ENCODE assay signal across 23 mouse cellular contexts in the genomic region with DNA sequence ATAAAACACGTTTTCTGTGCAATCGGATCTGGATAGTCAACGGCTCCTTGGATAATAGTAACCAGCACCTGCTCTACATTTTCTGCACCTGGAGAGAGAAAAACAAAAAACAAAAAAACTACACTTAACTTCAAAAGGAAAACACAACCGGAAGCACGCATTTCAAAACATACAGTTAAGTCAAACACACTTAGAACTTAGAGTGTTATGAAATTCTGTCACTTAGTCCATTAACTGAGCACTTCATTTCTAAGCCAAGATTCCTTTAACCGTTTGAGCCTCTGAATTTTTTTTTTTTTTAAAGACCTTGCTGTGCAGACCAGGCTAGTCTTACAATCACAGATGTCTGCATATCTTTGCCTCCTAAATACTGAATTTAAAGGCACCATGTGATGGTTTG. TPM values are rescaled to one million over a fixed set of nuclear protein-coding genes. Genes with fewer than 3 reads are reported as not detected.
DNase-seq lines count a peak whose midpoint lies in the region; ATAC-seq and TF ChIP-seq lines count a peak whose summit lies in the region.
"Had no signal": no experiment of that assay in that cellular context is flagged by ENCODE, and none has a peak within 500 bp of the region (broad histone marks: within the 10 kb centered on the region; RNA-seq: fewer than 3 reads in every experiment).

No protein-coding gene starts in this region.

- H3K9me3 ChIP-seq in embryonic facial prominence, embryonic 14.5 days (ENCODE audit: control insufficient read depth, low read length), result no peaks in the 10 kb centered on the region
- H3K9me3 ChIP-seq in embryonic facial prominence, embryonic 10.5 days, result no peaks in the 10 kb centered on the region
- no peaks in the 10 kb centered on the region for H3K9me3 ChIP-seq in limb, embryonic 13.5 days
- no peaks in the 10 kb centered on the region for H3K9me3 ChIP-seq in limb, embryonic 10.5 days (replicated peaks)
- no peaks in the 10 kb centered on the region for H3K9me3 ChIP-seq in lung, postnatal 0 days (ENCODE audit: low read length)

- H3K27me3 ChIP-seq in embryonic facial prominence, embryonic 14.5 days (replicated peaks; ENCODE audit: control insufficient read depth, insufficient read depth, low read length), result no peaks in the 10 kb centered on the region
- H3K27me3 ChIP-seq in embryonic facial prominence, embryonic 10.5 days (replicated peaks; ENCODE audit: low read depth, poor library complexity, severe bottlenecking), result no peaks in the 10 kb centered on the region
- no peaks in the 10 kb centered on the region for H3K27me3 ChIP-seq in limb, embryonic 13.5 days
- H3K27me3 ChIP-seq in limb, embryonic 10.5 days (ENCODE audit: low read depth, poor library complexity, severe bottlenecking), result no peaks in the 10 kb centered on the region
- no peaks in the 10 kb centered on the region for H3K27me3 ChIP-seq in lung, postnatal 0 days (replicated peaks; ENCODE audit: insufficient read depth, low read length)
- no peaks in the 10 kb centered on the region for H3K27me3 ChIP-seq in thymus, adult 2 months (ENCODE audit: control insufficient read depth, insufficient read depth, low read length)
- H3K27me3 ChIP-seq: CH12.LX, Patski had no signal

- no peak overlapping the region for H3K4me3 ChIP-seq in embryonic facial prominence, embryonic 14.5 days (ENCODE audit: low read depth, low read length)
- no peak overlapping the region for H3K4me3 ChIP-seq in embryonic facial prominence, embryonic 10.5 days
- H3K4me3 ChIP-seq in limb, embryonic 13.5 days, result no peak overlapping the region
- H3K4me3 ChIP-seq in limb, embryonic 10.5 days, result no peak overlapping the region
- H3K4me3 ChIP-seq in lung, postnatal 0 days (ENCODE audit: low read depth, low read length), result no peak overlapping the region
- H3K4me3 ChIP-seq in thymus, adult 2 months (ENCODE audit: control insufficient read depth, insufficient read depth, low read length), result no peak overlapping the region

- H3K4me2 ChIP-seq in embryonic facial prominence, embryonic 14.5 days (ENCODE audit: low read depth, low read length), result no peak overlapping the region
- H3K4me2 ChIP-seq in limb, embryonic 13.5 days (replicated peaks), result no peak overlapping the region
- H3K4me2 ChIP-seq in lung, postnatal 0 days (replicated peaks; ENCODE audit: low read depth, low read length), result no peak overlapping the region

- 0 out of 2 replicates have a peak, but pooled peaks have one; percentile 51 for TF ChIP-seq EP300 in lung, postnatal 0 days (IDR thresholded peaks at IDR 0.05)

- H3K9ac ChIP-seq in embryonic facial prominence, embryonic 14.5 days (ENCODE audit: low read depth, low read length), result no peak overlapping the region
- H3K9ac ChIP-seq in limb, embryonic 13.5 days, result no peak overlapping the region
- no peak overlapping the region for H3K9ac ChIP-seq in lung, postnatal 0 days (replicated peaks; ENCODE audit: low read depth)

- ATAC-seq in embryonic facial prominence, embryonic 14.5 days (ENCODE audit: low read depth), result 0 out of 2 replicates have a peak, but pooled peaks have one; percentile 16
- peak; percentile 38; the same call in 1 of the 2 replicates for ATAC-seq in limb, embryonic 13.5 days (ENCODE audit: low FRiP score, low read depth)
- peak; percentile 42; the same call in 1 of the 2 replicates for ATAC-seq in lung, postnatal 0 days
- ATAC-seq: activated CD4-positive, CD25-positive, alpha-beta regulatory T cell, adult 4 months; CD4-positive, CD25-positive, alpha-beta regulatory T cell, adult 4 months; Patski had no signal

- TF ChIP-seq POLR2A in thymus, adult 2 months (IDR thresholded peaks at IDR 0.05; ENCODE audit: control insufficient read depth, extremely low read depth, insufficient read depth, low read length, poor library complexity), result no peak

- 76% methylated on average over 6 of the region's 6 CpGs for WGBS in embryonic facial prominence, embryonic 14.5 days
- WGBS in embryonic facial prominence, embryonic 10.5 days, result 90% methylated on average over 6 of the region's 6 CpGs
- 72% methylated on average over 6 of the region's 6 CpGs for WGBS in limb, embryonic 13.5 days
- WGBS in limb, embryonic 10.5 days, result 90% methylated on average over 6 of the region's 6 CpGs
- WGBS in lung, postnatal 0 days, result 46% methylated on average over 6 of the region's 6 CpGs
- 92% methylated on average over 6 of the region's 6 CpGs for WGBS in thymus, adult 2 months

- peaks cover 100% of the 10 kb centered on the region for H3K36me3 ChIP-seq in embryonic facial prominence, embryonic 14.5 days (ENCODE audit: control insufficient read depth, insufficient read depth, low read length)
- peaks cover 100% of the 10 kb centered on the region for H3K36me3 ChIP-seq in embryonic facial prominence, embryonic 10.5 days (replicated peaks)
- H3K36me3 ChIP-seq in limb, embryonic 13.5 days, result peaks cover 99% of the 10 kb centered on the region
- H3K36me3 ChIP-seq in limb, embryonic 10.5 days, result peaks cover 100% of the 10 kb centered on the region
- peaks cover 32% of the 10 kb centered on the region for H3K36me3 ChIP-seq in lung, postnatal 0 days (ENCODE audit: insufficient read depth, low read length)
- H3K36me3 ChIP-seq in thymus, adult 2 months (ENCODE audit: control insufficient read depth, insufficient read depth, low read length), result peaks cover 49% of the 10 kb centered on the region

- no peak overlapping the region for H3K27ac ChIP-seq in embryonic facial prominence, embryonic 14.5 days (replicated peaks; ENCODE audit: low read depth, low read length)
- no peak overlapping the region for H3K27ac ChIP-seq in embryonic facial prominence, embryonic 10.5 days (replicated peaks)
- H3K27ac ChIP-seq in limb, embryonic 13.5 days, result no peak overlapping the region; the same call in 1 of the 2 replicates
- no peak overlapping the region for H3K27ac ChIP-seq in limb, embryonic 10.5 days
- H3K27ac ChIP-seq in lung, postnatal 0 days (ENCODE audit: low read length), result 0 out of 2 replicates have a peak overlapping the region, but pooled peaks have one; percentile 38
- H3K27ac ChIP-seq in thymus, adult 2 months (ENCODE audit: control insufficient read depth, insufficient read depth, low read length), result peak overlapping the region; percentile 41; the same call in 1 of the 2 replicates

- H3K4me1 ChIP-seq in embryonic facial prominence, embryonic 14.5 days (ENCODE audit: control insufficient read depth, insufficient read depth, low read length), result no peaks in the 10 kb centered on the region
- H3K4me1 ChIP-seq in embryonic facial prominence, embryonic 10.5 days, result no peaks in the 10 kb centered on the region
- no peaks in the 10 kb centered on the region for H3K4me1 ChIP-seq in limb, embryonic 13.5 days
- no peaks in the 10 kb centered on the region for H3K4me1 ChIP-seq in limb, embryonic 10.5 days
- H3K4me1 ChIP-seq in lung, postnatal 0 days (ENCODE audit: insufficient read depth, low read depth, low read length), result no peaks in the 10 kb centered on the region
- no peaks in the 10 kb centered on the region for H3K4me1 ChIP-seq in thymus, adult 2 months (replicated peaks; ENCODE audit: control insufficient read depth, insufficient read depth, low read length)

- no peak for DNase-seq in embryonic facial prominence, embryonic 14.5 days (ENCODE audit: low spot score)
- no peak for DNase-seq in embryonic facial prominence, embryonic 10.5 days (ENCODE audit: low spot score)
- DNase-seq in limb, embryonic 10.5 days (ENCODE audit: low spot score), result no peak
- peak; percentile 84 for DNase-seq in lung, postnatal 0 days (ENCODE audit: low spot score)
- no peak for DNase-seq in lung, adult 18-20 months
- DNase-seq in thymus, adult 2 months, result no peak
- no peak for DNase-seq in thymus, adult 18-20 months
- DNase-seq: adrenal gland, adult 2 months; adrenal gland, adult 8-10 months; adrenal gland, postnatal 10 days; adrenal gland, postnatal 14 days; adrenal gland, postnatal 25 days; adrenal gland, postnatal 36 days; B cell, adult 2 months; cerebellum, adult 11 months; cerebellum, adult 11-12 months had no signal

- TF ChIP-seq CTCF in lung, postnatal 0 days (IDR thresholded peaks at IDR 0.05), result no peak
- no peak for TF ChIP-seq CTCF in thymus, adult 2 months (IDR thresholded peaks at IDR 0.05; ENCODE audit: borderline replicate concordance, control insufficient read depth, extremely low read depth, insufficient read depth, low read length, poor library complexity)

RNA-seq across cellular contexts. Expression of a gene that starts 14.7 kb away (rescaled TPM):
- polyA plus RNA-seq in embryonic facial prominence, embryonic 14.5 days (2014; fragmentation: Nextera tagmentation; extraction: Ambion mirVana), result 28.6 and 32.4 TPM in 2 replicates
- polyA plus RNA-seq in embryonic facial prominence, embryonic 10.5 days (2016; fragmentation: Nextera tagmentation; extraction: Ambion mirVana), result 29.8 and 30.1 TPM in 2 replicates
- 31.1 and 32.5 TPM in 2 replicates for polyA plus RNA-seq in limb, embryonic 13.5 days (2015; fragmentation: Nextera tagmentation; extraction: Ambion mirVana)
- polyA plus RNA-seq in limb, embryonic 10.5 days (2016; fragmentation: Nextera tagmentation; extraction: Ambion mirVana), result 25.1 and 29.9 TPM in 2 replicates
- 25.9 and 28.0 TPM in 2 replicates for polyA plus RNA-seq in lung, postnatal 0 days (2015; fragmentation: Nextera tagmentation; extraction: Ambion mirVana)
- polyA plus RNA-seq in thymus, adult 2 months (2012; rRNA removed), result 16.4 and 19.6 TPM in 2 replicates

RNA-seq across cellular contexts. Expression of a gene that starts 24.9 kb away (rescaled TPM):
- 54.9 and 62.5 TPM in 2 replicates for polyA plus RNA-seq in embryonic facial prominence, embryonic 14.5 days (2014; fragmentation: Nextera tagmentation; extraction: Ambion mirVana)
- 58.3 and 59.8 TPM in 2 replicates for polyA plus RNA-seq in embryonic facial prominence, embryonic 10.5 days (2016; fragmentation: Nextera tagmentation; extraction: Ambion mirVana)
- 45.8 and 46.0 TPM in 2 replicates for polyA plus RNA-seq in limb, embryonic 13.5 days (2015; fragmentation: Nextera tagmentation; extraction: Ambion mirVana)
- 58.0 and 63.7 TPM in 2 replicates for polyA plus RNA-seq in limb, embryonic 10.5 days (2016; fragmentation: Nextera tagmentation; extraction: Ambion mirVana)
- polyA plus RNA-seq in lung, postnatal 0 days (2015; fragmentation: Nextera tagmentation; extraction: Ambion mirVana), result 19.9 and 25.7 TPM in 2 replicates
- 80.9 and 88.8 TPM in 2 replicates for polyA plus RNA-seq in thymus, adult 2 months (2012; rRNA removed)

RNA-seq across cellular contexts. Expression of a gene that starts 40.1 kb away (rescaled TPM):
- 1.7 and 2.2 TPM in 2 replicates for polyA plus RNA-seq in embryonic facial prominence, embryonic 14.5 days (2014; fragmentation: Nextera tagmentation; extraction: Ambion mirVana)
- 0.23 and 0.67 TPM in 2 replicates for polyA plus RNA-seq in embryonic facial prominence, embryonic 10.5 days (2016; fragmentation: Nextera tagmentation; extraction: Ambion mirVana)
- polyA plus RNA-seq in limb, embryonic 13.5 days (2015; fragmentation: Nextera tagmentation; extraction: Ambion mirVana), result 1.2 TPM in 2 replicates
- 0.40 and 0.53 TPM in 2 replicates for polyA plus RNA-seq in limb, embryonic 10.5 days (2016; fragmentation: Nextera tagmentation; extraction: Ambion mirVana)
- 0.44 and 0.48 TPM in 2 replicates for polyA plus RNA-seq in lung, postnatal 0 days (2015; fragmentation: Nextera tagmentation; extraction: Ambion mirVana)
- polyA plus RNA-seq in thymus, adult 2 months (2012; rRNA removed), result 0.04 and 0.22 TPM in 2 replicates
- polyA plus RNA-seq: adrenal gland, adult 2 months; C2C12; G1E; Patski had no signal

Comparison
In these comparisons a context has a peak if more than half of its experiments do, and no peak if none do; other contexts are left out.
1. H3K27ac ChIP-seq: peak in lung, postnatal 0 days (single experiment) and thymus, adult 2 months (single experiment); none in embryonic facial prominence, embryonic 14.5 days (single experiment), embryonic facial prominence, embryonic 10.5 days (single experiment), limb, embryonic 13.5 days (single experiment) and limb, embryonic 10.5 days (single experiment).
2. Peak in every context shown above with its lines, with median percentiles within 50 percentile points of each other: ATAC-seq.